Mouse (Mus musculus) ES-E14 (cell line): ENCODE measurements at regions not wholly inside any gene's neighbourhood (a gene's known extent, or its start where the extent isn't known, plus 50 kb on each side); places are given as distances from the start of the nearest gene placed in this dataset.

ENCODE experiments used
- CHD2 ChIP-seq: IDR thresholded peaks from 2 replicates; pipeline ENCODE4 v1.6.1; 2014; ENCODE audit warnings: mild to moderate bottlenecking, low read depth, low read length, inconsistent platforms
- HCFC1 ChIP-seq: IDR thresholded peaks from 2 replicates; pipeline ENCODE4 v1.6.1; 2012; ENCODE audit warnings: low read length, inconsistent platforms, borderline replicate concordance; ENCODE audit not compliant: insufficient read depth
- MAFK ChIP-seq: IDR thresholded peaks from 2 replicates; pipeline ENCODE4 v1.6.1; 2014; ENCODE audit warnings: mild to moderate bottlenecking, low read depth, low read length, inconsistent platforms; ENCODE audit not compliant: insufficient read depth
- ZC3H11A ChIP-seq: IDR thresholded peaks from 2 replicates; pipeline ENCODE4 v1.6.1; 2012; ENCODE audit warnings: low read depth, mild to moderate bottlenecking, inconsistent platforms, low read length, borderline replicate concordance
- ZNF384 ChIP-seq: IDR thresholded peaks from 2 replicates; pipeline ENCODE4 v1.6.1; 2012; ENCODE audit warnings: low read depth, low read length, inconsistent platforms

DNA sequence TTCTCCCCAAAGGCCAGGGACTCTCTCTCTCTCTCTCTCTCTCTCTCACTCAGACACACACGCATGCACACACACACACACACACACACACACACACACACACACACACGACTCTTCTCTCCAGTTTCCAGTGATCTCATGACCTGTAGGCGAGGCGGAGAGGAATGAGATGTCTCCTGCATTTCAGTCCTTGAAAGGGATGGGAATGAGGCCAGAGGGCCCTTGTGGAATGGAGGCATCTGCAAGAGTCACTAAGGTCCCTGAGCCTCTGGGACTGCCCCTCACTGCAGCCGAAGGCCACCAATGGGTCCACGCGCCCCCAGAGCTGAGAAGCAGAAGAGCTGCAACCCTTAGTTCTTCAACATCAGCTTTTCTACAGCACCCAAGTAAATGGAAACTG lies 66.6 kb upstream of the Lgalsl start:
- no peak for TF ChIP-seq ZNF384
- no peak for TF ChIP-seq CHD2
- no peak for TF ChIP-seq MAFK
- TF ChIP-seq ZC3H11A = no peak
- no peak for TF ChIP-seq HCFC1
